Mouse (Mus musculus) CD4-positive, CD25-positive, alpha-beta regulatory T cell, adult 9 weeks (primary cell): ENCODE data around the gene Qprt. TPM values are rescaled to one million over a fixed set of nuclear protein-coding genes. Genes with fewer than 3 reads are reported as not detected.

Experiments
- polyA plus RNA-seq: library from polyadenylated mRNA; unstranded; fragments of 100-300 nt; shearing (Covaris generic); gene quantifications from one replicate; pipeline ENCODE4 v1.2.1, GENCODE M21; 2017

The Qprt gene
- 23.9 TPM for polyA plus RNA-seq

DNA sequence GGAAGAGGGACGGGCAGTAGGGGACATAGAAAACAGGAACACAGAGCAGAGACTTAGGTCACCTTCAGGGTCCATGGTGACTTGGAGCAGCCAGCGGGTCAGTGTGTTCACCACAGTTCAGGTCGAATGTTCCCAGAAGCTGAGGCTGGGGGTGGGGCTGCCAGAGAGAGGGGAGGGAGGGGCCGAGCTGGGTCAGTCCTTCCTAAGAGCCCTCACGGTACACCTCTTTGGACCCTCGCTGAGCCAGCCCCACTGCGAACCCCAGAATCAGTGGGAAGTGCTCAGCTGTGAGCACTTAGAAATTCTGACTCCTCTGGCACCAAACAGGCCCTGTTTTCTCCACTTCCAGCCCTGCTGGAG is at the start of gene Qprt:
TSS of gene Qprt (minus strand) at position 316 of the 360 bp plus-strand sequence.

DNA sequence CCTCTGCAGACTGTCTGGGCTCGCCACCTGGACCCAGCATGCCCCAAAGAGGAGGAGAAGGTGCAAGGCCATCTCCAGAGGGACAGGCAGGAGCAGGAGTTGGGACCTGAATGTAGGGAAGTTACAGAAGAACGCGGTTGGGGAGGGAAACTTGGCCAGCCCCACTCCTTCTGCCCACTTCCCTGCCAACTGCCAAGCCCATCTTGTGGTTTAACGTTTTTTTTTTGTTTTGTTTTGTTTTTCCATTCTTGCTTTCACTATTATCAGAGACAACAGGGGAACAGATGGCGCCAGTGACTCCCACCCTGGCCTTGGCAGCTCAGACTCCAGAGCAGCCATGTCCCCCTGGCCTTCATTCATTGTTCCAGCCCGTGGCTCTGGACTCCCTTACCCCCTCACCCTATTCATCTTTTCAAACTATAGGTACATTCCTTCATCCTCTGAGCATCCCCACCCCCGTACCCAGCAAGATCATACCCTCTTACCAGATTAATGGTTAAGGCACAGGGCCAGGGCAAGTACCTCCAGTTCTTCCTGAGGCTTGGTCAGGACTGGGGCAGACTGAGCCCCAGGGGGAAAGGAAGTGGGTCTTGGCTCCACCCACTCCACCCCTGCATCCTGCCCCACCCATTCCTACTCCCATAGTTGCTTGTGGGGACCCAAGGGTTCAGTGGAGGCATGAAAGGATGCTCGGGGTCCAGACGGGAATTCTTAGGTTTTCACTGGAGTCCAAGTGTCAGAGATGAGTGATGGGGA is 15.4 kb upstream of the Qprt start, which contains the start of gene Spn:
TSS of gene Spn (minus strand) at position 562 of the 756 bp plus-strand sequence.

DNA sequence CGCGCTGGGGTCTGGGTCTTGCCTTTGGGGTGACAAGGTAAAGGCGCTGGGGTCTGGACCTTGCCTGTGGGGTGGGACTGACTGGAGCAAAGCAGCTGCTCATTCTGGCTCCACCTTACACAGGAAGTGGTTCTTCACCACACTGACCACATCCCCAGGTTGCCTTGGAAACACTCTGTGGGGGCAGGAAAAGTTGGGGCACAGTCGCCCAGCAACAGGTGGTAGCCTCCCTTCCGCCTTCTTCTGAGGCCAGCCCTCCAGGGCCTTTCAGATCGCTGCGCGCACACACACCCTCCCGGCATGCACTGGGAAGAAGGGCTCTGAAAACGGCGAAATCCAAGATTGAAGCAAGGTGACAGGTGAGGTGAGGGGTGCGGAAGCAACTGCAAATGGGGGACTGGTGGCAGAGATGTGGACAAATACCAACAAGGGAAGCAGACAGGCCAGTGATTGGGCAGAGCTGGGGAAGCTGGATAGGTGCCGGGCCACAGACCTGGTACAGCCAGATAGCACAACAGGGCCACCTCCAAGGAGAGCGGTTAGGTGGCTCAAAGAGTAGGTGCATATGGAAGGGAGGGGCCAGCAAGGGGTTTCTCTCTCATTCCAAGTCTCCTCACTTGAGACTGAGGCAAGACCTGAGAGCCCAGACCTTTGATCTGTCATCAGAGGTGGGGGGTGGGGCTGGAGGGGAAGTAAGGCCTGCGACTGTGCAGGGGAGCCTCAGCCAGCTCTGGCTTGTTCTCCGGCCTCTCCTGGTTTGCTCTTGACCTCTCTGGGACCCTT is 30.7 kb downstream of the Qprt start, which contains the start of gene AI467606:
TSS of gene AI467606 (plus strand) at position 246 of the 783 bp plus-strand sequence.

GRCm38 (mm10) chr7:127087278-127088010 is 34.6 kb downstream of the Qprt start, which contains the start of gene Zg16:
Gene Zg16 (minus strand): TSS chr7:127087328.

Other genes with a start within 250 kb of the Qprt start
- 53.3 TPM for gene Taok2, start 237.5 kb downstream of the Qprt start, polyA plus RNA-seq
- 58.9 TPM for gene Tmem219, start 199.3 kb downstream of the Qprt start, polyA plus RNA-seq
- 9.7 TPM for gene Kctd13, start 193.3 kb downstream of the Qprt start, polyA plus RNA-seq
- gene Asphd1, start 172.6 kb downstream of the Qprt start, polyA plus RNA-seq: 0.19 TPM
- gene Sez6l2, start 171.7 kb downstream of the Qprt start, polyA plus RNA-seq: 0.66 TPM
- gene Cdipt, start 146.3 kb downstream of the Qprt start, polyA plus RNA-seq: 326 TPM
- gene Cdiptos, start 146.1 kb downstream of the Qprt start, polyA plus RNA-seq: 2.2 TPM
- 51.3 TPM for gene Mvp, start 107.6 kb downstream of the Qprt start, polyA plus RNA-seq
- 2.1 TPM for gene Pagr1b, start 105.7 kb downstream of the Qprt start, polyA plus RNA-seq
- gene Pagr1a, start 104.9 kb downstream of the Qprt start, polyA plus RNA-seq: 148 TPM
- 28.1 TPM for gene Gm42742, start 101.1 kb downstream of the Qprt start, polyA plus RNA-seq
- gene Prrt2, start 101.0 kb downstream of the Qprt start, polyA plus RNA-seq: 17.3 TPM
- gene Maz, start 95.2 kb downstream of the Qprt start, polyA plus RNA-seq: 19.6 TPM
- gene Kif22, start 79.8 kb downstream of the Qprt start, polyA plus RNA-seq: 11.8 TPM
- not detected for gene Zg16, start 34.9 kb downstream of the Qprt start, polyA plus RNA-seq
- 452 TPM for gene AI467606, start 30.9 kb downstream of the Qprt start, polyA plus RNA-seq
- 84.5 TPM for gene Spn, start 15.6 kb upstream of the Qprt start, polyA plus RNA-seq
- gene Cd2bp2, start 73.8 kb upstream of the Qprt start, polyA plus RNA-seq: 81.8 TPM
- gene Tbc1d10b, start 86.2 kb upstream of the Qprt start, polyA plus RNA-seq: 12.7 TPM
- gene Mylpf, start 86.7 kb upstream of the Qprt start, polyA plus RNA-seq: 22.7 TPM
- gene Zfp553, start 110.8 kb upstream of the Qprt start, polyA plus RNA-seq: 16.5 TPM
- 607 TPM for gene Sept1, start 110.9 kb upstream of the Qprt start, polyA plus RNA-seq
- 0.60 TPM for gene Zfp771, start 122.0 kb upstream of the Qprt start, polyA plus RNA-seq
- 51.4 TPM for gene Dctpp1, start 138.5 kb upstream of the Qprt start, polyA plus RNA-seq
- gene Sephs2, start 151.8 kb upstream of the Qprt start, polyA plus RNA-seq: 12.5 TPM
- gene Itgal, start 174.0 kb upstream of the Qprt start, polyA plus RNA-seq: 375 TPM
- gene Zfp768, start 223.4 kb upstream of the Qprt start, polyA plus RNA-seq: 0.35 TPM